Mouse (Mus musculus) brain, adult 10 weeks (tissue): Measurements from ENCODE around the gene Tmem210. TPM values are rescaled to one million over a fixed set of nuclear protein-coding genes. Genes with fewer than 3 reads are reported as not detected.

Experiments
- polyA plus RNA-seq: library from polyadenylated mRNA; stranded (reverse); fragments of 350-450 nt; fragmentation: Illumina TruSeq; extraction: RNeasy Lipid Tissue Mini Kit (QIAGEN cat#74804); gene quantifications from one replicate; pipeline ENCODE4 v1.2.3, GENCODE M21; 2015; ENCODE audit warnings: low read depth, low replicate concordance

Gene Tmem210
- polyA plus RNA-seq = not detected

DNA sequence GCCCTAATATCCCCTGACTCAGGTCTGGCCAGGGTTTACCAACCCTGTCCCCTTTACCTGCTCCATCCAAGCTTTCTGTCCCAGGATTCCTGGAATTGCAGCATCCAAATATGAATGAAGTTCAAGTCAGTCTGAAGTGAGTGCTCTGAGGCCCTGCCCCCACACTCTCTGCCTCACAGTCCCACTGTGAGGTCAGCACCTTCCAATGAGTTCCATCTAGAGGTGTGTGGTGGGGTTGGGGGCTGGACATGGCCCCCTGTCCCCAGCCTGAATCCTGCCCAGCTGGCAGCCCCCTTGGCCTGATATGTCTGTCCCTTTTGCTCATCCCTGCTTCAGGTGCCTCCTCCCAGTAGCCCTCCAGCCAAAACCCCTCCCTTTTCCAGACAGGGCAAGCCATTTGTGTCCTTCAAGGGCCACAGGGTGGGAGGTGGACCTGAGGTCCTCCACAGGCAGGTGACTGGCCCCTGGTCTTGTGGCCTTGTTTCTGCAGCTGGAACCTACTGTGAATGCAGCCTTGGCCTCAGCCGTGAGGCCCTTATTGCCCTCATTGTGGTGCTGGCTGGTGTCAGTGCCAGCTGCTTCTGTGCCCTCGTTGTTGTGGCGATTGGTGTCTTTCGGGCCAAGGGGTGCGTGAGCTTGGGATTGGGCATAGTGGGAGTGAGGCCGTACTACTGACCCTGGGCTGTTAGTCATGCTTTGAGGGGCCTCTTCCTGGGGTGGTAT, at the start of gene Tmem210:
TSS of gene Tmem210 (plus strand) at position 219 of the 723 bp plus-strand sequence.

GRCm38 (mm10) chr2:25242101-25242506, 45.8 kb upstream of the Tmem210 start, which contains the start of the genes Rnf208 and Cysrt1:
Rnf208 (plus strand) TSS chr2:25242255.
Cysrt1 (minus strand) TSS chr2:25242452.

GRCm38 (mm10) chr2:25246183-25247072, 41.5 kb upstream of the Tmem210 start, which contains the start of gene AL732309.1:
AL732309.1 (minus strand) TSS chr2:25246863.

DNA sequence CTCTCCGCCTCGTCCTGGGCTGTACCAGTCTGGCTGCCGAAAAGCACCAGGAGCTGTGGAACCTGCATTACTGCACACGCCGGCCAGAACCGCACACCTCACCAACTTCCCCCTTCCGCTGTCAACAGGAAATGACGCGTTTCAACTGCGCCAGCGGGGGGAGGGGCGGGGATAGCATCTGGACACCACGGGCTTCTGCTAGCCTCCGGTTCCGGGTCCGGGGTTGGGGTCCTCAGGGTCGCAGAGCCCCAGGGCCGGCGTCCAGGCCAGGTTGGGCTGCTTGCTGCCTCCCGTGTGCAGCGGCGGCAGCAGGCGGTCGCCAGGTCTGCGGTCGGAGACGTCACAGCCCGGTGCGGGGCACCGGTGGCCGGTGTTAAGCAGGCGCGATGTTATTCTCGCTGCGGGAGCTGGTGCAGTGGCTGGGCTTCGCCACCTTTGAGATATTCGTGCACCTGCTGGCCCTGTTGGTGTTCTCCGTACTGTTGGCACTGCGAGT, 32.6 kb upstream of the Tmem210 start, which contains the start of gene Tmem203:
TSS of gene Tmem203 (plus strand) at position 156 of the 496 bp plus-strand sequence.

GRCm38 (mm10) chr2:25262291-25262767, 25.6 kb upstream of the Tmem210 start, which contains the start of gene Tprn:
Tprn (plus strand) TSS chr2:25262618.

DNA sequence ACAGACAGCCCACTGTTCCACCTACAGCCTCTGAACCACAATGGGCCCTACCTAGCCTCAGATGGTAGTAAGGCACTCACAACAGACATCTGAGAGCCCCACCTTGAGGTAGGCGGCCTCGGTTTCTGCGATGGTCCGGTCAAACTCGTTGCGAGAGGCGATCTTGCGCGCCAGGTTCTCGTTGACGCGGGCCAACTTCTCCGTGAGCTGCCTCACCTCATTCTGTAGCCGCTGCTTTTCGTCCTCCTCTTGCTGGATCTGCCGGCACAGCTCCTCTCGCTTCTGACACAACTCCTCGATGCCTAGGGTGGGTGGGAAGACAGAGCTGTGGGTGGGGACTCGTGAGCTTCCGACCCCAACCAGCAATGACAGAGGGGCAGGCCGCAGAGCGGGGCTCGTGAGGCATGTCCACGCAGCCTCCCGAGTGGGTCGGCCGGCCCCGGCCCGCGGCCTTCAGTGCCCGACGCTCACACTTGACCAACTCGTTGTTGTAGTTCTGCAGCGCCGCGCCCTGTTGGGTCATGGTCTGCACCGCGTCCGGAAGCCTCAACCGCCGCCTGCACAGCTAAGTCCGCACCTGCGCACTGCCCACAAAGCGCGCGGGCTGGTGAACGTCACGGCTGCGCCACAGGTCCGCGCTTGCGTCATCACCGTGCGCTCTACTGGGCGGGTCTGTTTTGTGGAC, 16.0 kb upstream of the Tmem210 start, which contains the start of the genes Ssna1 and Anapc2:
TSS of gene Ssna1 (minus strand) at position 612 of the 685 bp plus-strand sequence.
TSS of gene Anapc2 (plus strand) at position 652 of the 685 bp plus-strand sequence.

DNA sequence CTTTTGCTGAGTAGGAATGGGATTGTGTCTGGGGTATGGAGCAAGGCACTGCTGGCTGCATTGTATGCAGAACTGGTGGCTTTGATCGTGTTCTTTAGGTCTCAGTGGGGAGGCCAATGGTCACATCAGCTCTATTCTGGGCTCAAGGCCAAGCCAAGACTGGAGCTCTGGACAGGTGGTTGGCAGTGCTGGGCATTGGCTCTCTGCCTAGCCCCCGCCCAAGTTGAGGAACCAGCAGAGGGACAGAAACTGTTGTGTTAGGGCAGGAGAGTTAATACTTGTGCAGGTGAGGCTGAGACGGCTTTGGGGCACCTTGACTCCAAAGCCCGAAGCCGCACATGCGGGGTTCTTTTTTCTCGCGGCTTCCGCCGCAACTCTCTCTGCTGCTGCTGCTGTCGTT, 1.7 kb downstream of the Tmem210 start, which contains the start of gene Lrrc26:
TSS of gene Lrrc26 (plus strand) at position 265 of the 400 bp plus-strand sequence.

DNA sequence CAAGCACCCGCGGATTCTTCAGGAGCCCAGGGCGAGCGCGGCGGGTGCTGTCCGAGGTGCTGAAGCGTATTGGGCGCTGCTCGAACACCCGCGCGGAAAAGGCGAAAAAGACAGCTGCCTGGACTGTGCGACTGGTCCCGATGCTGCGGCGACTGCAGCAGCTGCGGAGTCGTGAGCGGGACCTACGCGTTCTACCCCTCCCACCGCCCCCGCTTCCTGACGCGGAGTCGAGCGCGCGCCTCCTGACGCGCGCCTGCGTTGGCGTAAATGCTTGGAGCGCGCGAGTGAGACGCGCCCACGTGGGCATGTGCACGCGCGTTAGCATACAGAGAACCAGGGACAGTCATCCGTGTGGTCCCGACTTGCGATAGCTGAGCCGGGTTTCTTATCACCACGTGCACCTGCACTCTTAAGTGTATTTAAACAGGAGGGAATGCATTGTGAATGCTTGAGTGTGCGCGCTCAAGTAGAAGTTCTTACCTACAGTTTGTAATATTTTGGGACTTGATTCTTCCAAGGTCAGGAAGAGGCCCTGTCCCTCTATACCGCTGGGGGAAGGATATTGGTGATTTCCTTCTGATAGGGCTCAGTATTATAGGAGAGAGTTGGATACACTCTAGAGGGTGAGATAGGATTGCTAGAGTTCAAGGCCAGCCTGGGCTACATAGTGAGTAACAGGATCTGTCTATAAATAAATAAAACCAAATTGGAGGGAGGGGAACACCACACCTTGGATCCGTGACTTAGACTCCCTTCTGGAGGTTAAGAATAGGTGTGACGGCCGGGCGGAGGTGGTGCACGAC, 31.2 kb downstream of the Tmem210 start, which contains the start of gene Grin1:
TSS of gene Grin1 (minus strand) at position 217 of the 803 bp plus-strand sequence.

DNA sequence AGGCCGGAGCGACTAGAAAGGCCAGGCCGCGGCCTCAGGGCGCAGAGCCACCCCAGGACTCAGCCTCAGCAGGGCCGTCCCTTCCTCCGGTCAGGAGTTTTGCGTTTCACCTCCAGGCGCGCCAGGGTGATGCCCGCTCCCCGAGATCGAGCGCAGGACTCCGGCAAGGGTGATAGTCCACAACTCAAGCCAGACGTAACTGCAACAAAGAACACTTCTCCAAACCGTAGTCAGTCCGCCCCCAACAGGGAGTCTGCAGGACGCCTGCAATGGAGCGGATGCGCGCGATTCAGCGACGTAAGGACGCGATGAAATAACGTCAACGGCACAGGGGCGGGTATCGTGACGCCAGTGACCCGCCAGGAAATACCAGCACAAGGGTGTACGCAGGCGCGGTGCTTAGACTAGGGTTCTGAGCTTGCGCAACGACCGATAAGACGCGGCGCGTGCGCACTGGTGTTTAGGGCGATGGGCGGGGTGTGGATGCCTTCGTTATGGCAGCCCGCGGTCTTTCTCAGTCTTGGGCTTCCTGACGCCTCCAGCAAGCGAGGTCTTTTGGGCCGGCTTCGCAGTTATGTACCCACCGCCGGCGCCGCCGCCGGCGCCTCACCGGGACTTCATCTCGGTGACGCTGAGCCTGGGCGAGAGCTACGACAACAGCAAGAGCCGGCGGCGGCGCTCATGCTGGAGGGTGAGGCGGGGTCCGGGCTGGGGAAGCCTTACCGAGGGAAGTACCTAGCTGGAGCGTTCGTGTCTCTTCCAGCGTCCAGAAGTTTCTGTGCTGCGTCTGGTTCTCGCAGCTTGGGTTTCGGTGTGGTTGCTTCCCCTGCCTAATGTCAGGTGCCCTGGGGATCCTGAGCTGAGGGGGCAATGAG, 44.6 kb downstream of the Tmem210 start, which contains the start of gene Man1b1:
TSS of gene Man1b1 (plus strand) at position 53 of the 875 bp plus-strand sequence.

Other genes with a start within 250 kb of the Tmem210 start
- gene Nsmf, start 233.8 kb upstream of the Tmem210 start, polyA plus RNA-seq = 429 TPM
- gene Entpd8, start 207.8 kb upstream of the Tmem210 start, polyA plus RNA-seq = not detected
- gene Noxa1, start 193.0 kb upstream of the Tmem210 start, polyA plus RNA-seq = not detected
- 13.6 TPM for gene Nrarp, start 107.4 kb upstream of the Tmem210 start, polyA plus RNA-seq
- 2.9 TPM for gene Tor4a, start 91.3 kb upstream of the Tmem210 start, polyA plus RNA-seq
- 47.7 TPM for gene Nelfb, start 76.7 kb upstream of the Tmem210 start, polyA plus RNA-seq
- not detected for gene Stpg3, start 73.5 kb upstream of the Tmem210 start, polyA plus RNA-seq
- not detected for gene Fam166a, start 69.4 kb upstream of the Tmem210 start, polyA plus RNA-seq
- 563 TPM for gene Tubb4b, start 63.4 kb upstream of the Tmem210 start, polyA plus RNA-seq
- gene Slc34a3, start 53.8 kb upstream of the Tmem210 start, polyA plus RNA-seq = not detected
- not detected for gene Rnf224, start 51.4 kb upstream of the Tmem210 start, polyA plus RNA-seq
- 180 TPM for gene Rnf208, start 45.9 kb upstream of the Tmem210 start, polyA plus RNA-seq
- gene Cysrt1, start 45.7 kb upstream of the Tmem210 start, polyA plus RNA-seq = not detected
- 6.7 TPM for gene AL732309.1, start 41.3 kb upstream of the Tmem210 start, polyA plus RNA-seq
- 19.6 TPM for gene Tmem203, start 32.7 kb upstream of the Tmem210 start, polyA plus RNA-seq
- 23.4 TPM for gene Tprn, start 25.5 kb upstream of the Tmem210 start, polyA plus RNA-seq
- 92.1 TPM for gene Ssna1, start 15.7 kb upstream of the Tmem210 start, polyA plus RNA-seq
- 89.9 TPM for gene Anapc2, start 15.7 kb upstream of the Tmem210 start, polyA plus RNA-seq
- not detected for gene Lrrc26, start 1.8 kb downstream of the Tmem210 start, polyA plus RNA-seq
- gene Grin1, start 31.0 kb downstream of the Tmem210 start, polyA plus RNA-seq = 267 TPM
- 51.8 TPM for gene Man1b1, start 44.2 kb downstream of the Tmem210 start, polyA plus RNA-seq
- gene Dpp7, start 68.2 kb downstream of the Tmem210 start, polyA plus RNA-seq = 38.1 TPM
- 27.2 TPM for gene Uap1l1, start 77.5 kb downstream of the Tmem210 start, polyA plus RNA-seq
- gene Sapcd2, start 84.2 kb downstream of the Tmem210 start, polyA plus RNA-seq = 2.5 TPM
- gene Entpd2, start 107.7 kb downstream of the Tmem210 start, polyA plus RNA-seq = 11.2 TPM
- 274 TPM for gene Npdc1, start 111.2 kb downstream of the Tmem210 start, polyA plus RNA-seq
- 1.1 TPM for gene Fut7, start 135.1 kb downstream of the Tmem210 start, polyA plus RNA-seq
- gene Abca2, start 140.6 kb downstream of the Tmem210 start, polyA plus RNA-seq = 105 TPM
- gene Clic3, start 168.7 kb downstream of the Tmem210 start, polyA plus RNA-seq = not detected
- gene Paxx, start 172.9 kb downstream of the Tmem210 start, polyA plus RNA-seq = 96.2 TPM
- 2,295 TPM for gene Ptgds, start 181.9 kb downstream of the Tmem210 start, polyA plus RNA-seq
- not detected for gene Lcn12, start 205.8 kb downstream of the Tmem210 start, polyA plus RNA-seq
- 96.2 TPM for gene Fbxw5, start 212.6 kb downstream of the Tmem210 start, polyA plus RNA-seq
- gene C8g, start 213.6 kb downstream of the Tmem210 start, polyA plus RNA-seq = 1.9 TPM